Mouse (Mus musculus): ENCODE data around the gene Olfr1164.

The Olfr1164 gene

GRCm38 (mm10) chr2:88093866-88094265 is at the start of gene Olfr1164:
TSS of gene Olfr1164 (minus strand) at chr2:88093966.
- no peak for DNase-seq (ENCODE audit: low read depth in 1 of 2, low spot score in 2 of 2)

- no peak for DNase-seq (ENCODE audit: low read depth in 1 of 2, low spot score in 2 of 2)
These were observed 34.4 kb upstream of the Olfr1164 start, which contains the start of gene Olfr1166 for GRCm38 (mm10) chr2:88128172-88128571. TSS of gene Olfr1166 (minus strand) at chr2:88128272.

GRCm38 (mm10) chr2:88071730-88072129 is 22.0 kb downstream of the Olfr1164 start, which contains the start of gene Olfr1163:
TSS of gene Olfr1163 (minus strand) at chr2:88071830.
- DNase-seq (ENCODE audit: low read depth in 1 of 2, low spot score in 2 of 2), result no peak

- DNase-seq (ENCODE audit: low read depth in 1 of 2, low spot score in 2 of 2), result no peak
These were observed 30.2 kb downstream of the Olfr1164 start for GRCm38 (mm10) chr2:88063587-88063986.

- DNase-seq (ENCODE audit: low read depth in 1 of 2, low spot score in 2 of 2), result no peak
These were observed 42.7 kb downstream of the Olfr1164 start, which contains the start of gene Olfr1162 for GRCm38 (mm10) chr2:88051029-88051428. TSS of gene Olfr1162 (minus strand) at chr2:88051129.
